Mouse (Mus musculus): ENCODE results near the gene Taf1b. TPM values are rescaled to one million over a fixed set of nuclear protein-coding genes. Genes with fewer than 3 reads are reported as not detected.

Taf1b gene
- polyA plus RNA-seq, 1 experiment from 2014 or later: 25.0 TPM

- no peaks in the 10 kb centered on the region for H3K9me3 ChIP-seq (ENCODE audit: control insufficient read depth, low read length)
These were observed 76.7 kb downstream of the Taf1b start for GRCm38 (mm10) chr12:24574870-24575269.

GRCm38 (mm10) chr12:24580452-24580851 is 82.3 kb downstream of the Taf1b start:
- no peak overlapping the region for H3K4me3 ChIP-seq (ENCODE audit: control insufficient read depth in 1 of 2, insufficient read depth in 1 of 2, low read depth in 1 of 2, low read length in 2 of 2)
- no peaks in the 10 kb centered on the region for H3K9me3 ChIP-seq (ENCODE audit: control insufficient read depth, low read length)
- no peak overlapping the region for H3K4me2 ChIP-seq (ENCODE audit: low read length)
- ATAC-seq (ENCODE audit: insufficient number of reproducible peaks, insufficient read depth, low FRiP score, low read depth): no peak
- H3K36me3 ChIP-seq (ENCODE audit: control insufficient read depth, insufficient read depth, low read length): peaks cover 33% of the 10 kb centered on the region; the same call in 1 of the 2 replicates
- no peaks in the 10 kb centered on the region for H3K27me3 ChIP-seq (ENCODE audit: control insufficient read depth, insufficient read depth, low read length)
- no peak overlapping the region for H3K9ac ChIP-seq (ENCODE audit: low read length)
- WGBS: 70% methylated on average over 1 of the region's 1 CpGs
- peaks cover 12 to 20% of the 10 kb centered on the region in 2 experiments for H3K4me1 ChIP-seq (ENCODE audit: control insufficient read depth in 2 of 2, insufficient read depth in 2 of 2, low read length in 2 of 2)
- no peak overlapping the region for H3K27ac ChIP-seq (replicated peaks in 1 of 2; ENCODE audit: control insufficient read depth in 1 of 2, insufficient read depth in 1 of 2, low read depth in 2 of 2, low read length in 2 of 2)

More at GRCm38 (mm10) chr12:24574870-24575269, 76.7 kb downstream of the Taf1b start:
- Histone ChIP-seq H3K4me1 (ENCODE audit: control insufficient read depth in 2 of 2, insufficient read depth in 2 of 2, low read length in 2 of 2) (peaks cover 6 to 12% of the 10 kb centered on the region in 2 experiments; a peak in 3 of 4 replicates), H3K36me3 (ENCODE audit: control insufficient read depth, insufficient read depth, low read length) (peaks cover 17% of the 10 kb centered on the region; the same call in 1 of the 2 replicates), H3K27ac (replicated peaks in 1 of 2; ENCODE audit: control insufficient read depth in 1 of 2, insufficient read depth in 1 of 2, low read depth in 2 of 2, low read length in 2 of 2) (no peak overlapping the region), H3K4me3 (ENCODE audit: control insufficient read depth in 1 of 2, insufficient read depth in 1 of 2, low read depth in 1 of 2, low read length in 2 of 2) (no peak overlapping the region), H3K4me2 (ENCODE audit: low read length) (peak overlapping the region; percentile 34), H3K9ac (ENCODE audit: low read length) (0 out of 2 replicates have a peak overlapping the region, but pooled peaks have one; percentile 21), H3K27me3 (ENCODE audit: control insufficient read depth, insufficient read depth, low read length) (no peaks in the 10 kb centered on the region)
- no peak for ATAC-seq (ENCODE audit: insufficient number of reproducible peaks, insufficient read depth, low FRiP score, low read depth)
- 23% methylated on average over 7 of the region's 7 CpGs for WGBS

GRCm38 (mm10) chr12:24580996-24581683 is 83.0 kb downstream of the Taf1b start:
- no peaks in the 10 kb centered on the region for H3K27me3 ChIP-seq (ENCODE audit: control insufficient read depth, insufficient read depth, low read length)
- H3K4me3 ChIP-seq (ENCODE audit: control insufficient read depth in 1 of 2, insufficient read depth in 1 of 2, low read depth in 1 of 2, low read length in 2 of 2): no peak overlapping the region
- WGBS: 60% methylated on average over 14 of the region's 14 CpGs
- no peak overlapping the region for H3K4me2 ChIP-seq (ENCODE audit: low read length)
- ATAC-seq (ENCODE audit: insufficient number of reproducible peaks, insufficient read depth, low FRiP score, low read depth): no peak
- H3K36me3 ChIP-seq (ENCODE audit: control insufficient read depth, insufficient read depth, low read length): peaks cover 38% of the 10 kb centered on the region
- no peaks in the 10 kb centered on the region for H3K9me3 ChIP-seq (ENCODE audit: control insufficient read depth, low read length)
- H3K4me1 ChIP-seq (ENCODE audit: control insufficient read depth in 2 of 2, insufficient read depth in 2 of 2, low read length in 2 of 2): peaks cover 8 to 20% of the 10 kb centered on the region in 2 experiments
- no peak overlapping the region for H3K9ac ChIP-seq (ENCODE audit: low read length)
- no peak overlapping the region for H3K27ac ChIP-seq (replicated peaks in 1 of 2; ENCODE audit: control insufficient read depth in 1 of 2, insufficient read depth in 1 of 2, low read depth in 2 of 2, low read length in 2 of 2)

GRCm38 (mm10) chr12:24583653-24584052 is 85.5 kb downstream of the Taf1b start:
- peak; percentile 67; the same call in 1 of the 2 replicates for ATAC-seq (ENCODE audit: insufficient number of reproducible peaks, insufficient read depth, low FRiP score, low read depth)
- Histone ChIP-seq H3K36me3 (ENCODE audit: control insufficient read depth, insufficient read depth, low read length) (peaks cover 34% of the 10 kb centered on the region), H3K9me3 (ENCODE audit: control insufficient read depth, low read length) (no peaks in the 10 kb centered on the region), H3K4me1 (ENCODE audit: control insufficient read depth in 2 of 2, insufficient read depth in 2 of 2, low read length in 2 of 2) (peaks cover 7 to 20% of the 10 kb centered on the region in 2 experiments), H3K27ac (replicated peaks in 1 of 2; ENCODE audit: control insufficient read depth in 1 of 2, insufficient read depth in 1 of 2, low read depth in 2 of 2, low read length in 2 of 2) (peak overlapping the region; percentile 13 to 69; a peak in 3 of 4 replicates), H3K4me2 (ENCODE audit: low read length) (no peak overlapping the region), H3K4me3 (ENCODE audit: control insufficient read depth in 1 of 2, insufficient read depth in 1 of 2, low read depth in 1 of 2, low read length in 2 of 2) (no peak overlapping the region), H3K9ac (ENCODE audit: low read length) (peak overlapping the region; percentile 27; the same call in 1 of the 2 replicates), H3K27me3 (ENCODE audit: control insufficient read depth, insufficient read depth, low read length) (no peaks in the 10 kb centered on the region)
- WGBS: 35% methylated on average over 3 of the region's 3 CpGs

GRCm38 (mm10) chr12:24584835-24585234 is 86.7 kb downstream of the Taf1b start:
- H3K27ac ChIP-seq (replicated peaks in 1 of 2; ENCODE audit: control insufficient read depth in 1 of 2, insufficient read depth in 1 of 2, low read depth in 2 of 2, low read length in 2 of 2): no peak overlapping the region
- peaks cover 34% of the 10 kb centered on the region for H3K36me3 ChIP-seq (ENCODE audit: control insufficient read depth, insufficient read depth, low read length)
- H3K4me1 ChIP-seq (ENCODE audit: control insufficient read depth in 2 of 2, insufficient read depth in 2 of 2, low read length in 2 of 2): peaks cover 7 to 20% of the 10 kb centered on the region in 2 experiments
- no peak overlapping the region for H3K9ac ChIP-seq (ENCODE audit: low read length)
- WGBS: 89% methylated on average over 8 of the region's 8 CpGs
- ATAC-seq (ENCODE audit: insufficient number of reproducible peaks, insufficient read depth, low FRiP score, low read depth): no peak
- no peaks in the 10 kb centered on the region for H3K27me3 ChIP-seq (ENCODE audit: control insufficient read depth, insufficient read depth, low read length)
- H3K9me3 ChIP-seq (ENCODE audit: control insufficient read depth, low read length): no peaks in the 10 kb centered on the region
- no peak overlapping the region for H3K4me3 ChIP-seq (ENCODE audit: control insufficient read depth in 1 of 2, insufficient read depth in 1 of 2, low read depth in 1 of 2, low read length in 2 of 2)
- H3K4me2 ChIP-seq (ENCODE audit: low read length): no peak overlapping the region

- H3K27ac ChIP-seq (replicated peaks in 1 of 2; ENCODE audit: control insufficient read depth in 1 of 2, insufficient read depth in 1 of 2, low read depth in 2 of 2, low read length in 2 of 2): no peak overlapping the region
- H3K4me1 ChIP-seq (ENCODE audit: control insufficient read depth in 2 of 2, insufficient read depth in 2 of 2, low read length in 2 of 2): peaks cover 7 to 18% of the 10 kb centered on the region in 2 experiments
- H3K9ac ChIP-seq (ENCODE audit: low read length): no peak overlapping the region
- H3K4me2 ChIP-seq (ENCODE audit: low read length): no peak overlapping the region
- WGBS: 65% methylated on average over 7 of the region's 7 CpGs
- no peaks in the 10 kb centered on the region for H3K27me3 ChIP-seq (ENCODE audit: control insufficient read depth, insufficient read depth, low read length)
- ATAC-seq (ENCODE audit: insufficient number of reproducible peaks, insufficient read depth, low FRiP score, low read depth): no peak
- H3K36me3 ChIP-seq (ENCODE audit: control insufficient read depth, insufficient read depth, low read length): peaks cover 29% of the 10 kb centered on the region
- H3K9me3 ChIP-seq (ENCODE audit: control insufficient read depth, low read length): no peaks in the 10 kb centered on the region
- H3K4me3 ChIP-seq (ENCODE audit: control insufficient read depth in 1 of 2, insufficient read depth in 1 of 2, low read depth in 1 of 2, low read length in 2 of 2): no peak overlapping the region
These were observed 88.0 kb downstream of the Taf1b start for GRCm38 (mm10) chr12:24586193-24586592.

GRCm38 (mm10) chr12:24590371-24590770 is 92.2 kb downstream of the Taf1b start:
- no peaks in the 10 kb centered on the region for H3K27me3 ChIP-seq (ENCODE audit: control insufficient read depth, insufficient read depth, low read length)
- H3K4me3 ChIP-seq (ENCODE audit: control insufficient read depth in 1 of 2, insufficient read depth in 1 of 2, low read depth in 1 of 2, low read length in 2 of 2): no peak overlapping the region
- 78% methylated on average over 7 of the region's 7 CpGs for WGBS
- peaks cover 7 to 13% of the 10 kb centered on the region in 2 experiments; a peak in 3 of 4 replicates for H3K4me1 ChIP-seq (ENCODE audit: control insufficient read depth in 2 of 2, insufficient read depth in 2 of 2, low read length in 2 of 2)
- no peak overlapping the region for H3K9ac ChIP-seq (ENCODE audit: low read length)
- no peak for ATAC-seq (ENCODE audit: insufficient number of reproducible peaks, insufficient read depth, low FRiP score, low read depth)
- H3K36me3 ChIP-seq (ENCODE audit: control insufficient read depth, insufficient read depth, low read length): peaks cover 18% of the 10 kb centered on the region
- H3K27ac ChIP-seq (replicated peaks in 1 of 2; ENCODE audit: control insufficient read depth in 1 of 2, insufficient read depth in 1 of 2, low read depth in 2 of 2, low read length in 2 of 2): no peak overlapping the region
- H3K4me2 ChIP-seq (ENCODE audit: low read length): no peak overlapping the region
- H3K9me3 ChIP-seq (ENCODE audit: control insufficient read depth, low read length): no peaks in the 10 kb centered on the region
